Mouse (Mus musculus): ENCODE results near the gene Palm. TPM values are rescaled to one million over a fixed set of nuclear protein-coding genes. Genes with fewer than 3 reads are reported as not detected.

The Palm gene
- polyA plus RNA-seq, 1 experiment from 2014 or later = 67.1 TPM

DNA sequence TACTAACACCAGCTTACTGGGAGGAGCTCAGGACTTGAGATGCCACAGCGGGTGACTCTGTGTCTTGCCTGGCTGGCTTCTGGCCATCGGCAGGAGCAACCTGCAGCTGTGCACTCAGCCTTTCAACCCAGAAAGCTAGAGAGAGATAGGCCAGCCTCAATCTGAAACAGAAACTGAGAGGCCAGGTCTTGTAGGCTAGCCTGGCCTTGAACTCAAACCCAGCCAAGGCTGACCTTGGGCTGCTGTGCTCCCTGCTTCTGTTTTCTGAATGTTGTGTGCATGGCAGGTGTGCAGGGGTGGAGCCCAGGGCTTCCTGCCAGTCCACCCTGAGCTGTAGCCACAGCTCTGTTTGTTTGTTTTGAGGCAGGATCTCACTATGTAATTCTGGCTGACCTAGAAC lies 20.2 kb upstream of the Palm start:
- H3K27ac ChIP-seq (replicated peaks) = no peak overlapping the region
- no peak overlapping the region for H3K9ac ChIP-seq
- H3K27me3 ChIP-seq (replicated peaks) = peaks cover 22% of the 10 kb centered on the region
- no peak overlapping the region for H3K4me2 ChIP-seq
- no peaks in the 10 kb centered on the region for H3K36me3 ChIP-seq
- 0 out of 2 replicates have a peak, but pooled peaks cover 6% of the 10 kb centered on the region for H3K9me3 ChIP-seq
- peaks cover 15% of the 10 kb centered on the region for H3K4me1 ChIP-seq
- WGBS = 71% methylated on average over 2 of the region's 2 CpGs
- no peak for ATAC-seq (ENCODE audit: extremely low read depth, insufficient number of reproducible peaks, low FRiP score, low TSS enrichment)
- no peak overlapping the region for H3K4me3 ChIP-seq

DNA sequence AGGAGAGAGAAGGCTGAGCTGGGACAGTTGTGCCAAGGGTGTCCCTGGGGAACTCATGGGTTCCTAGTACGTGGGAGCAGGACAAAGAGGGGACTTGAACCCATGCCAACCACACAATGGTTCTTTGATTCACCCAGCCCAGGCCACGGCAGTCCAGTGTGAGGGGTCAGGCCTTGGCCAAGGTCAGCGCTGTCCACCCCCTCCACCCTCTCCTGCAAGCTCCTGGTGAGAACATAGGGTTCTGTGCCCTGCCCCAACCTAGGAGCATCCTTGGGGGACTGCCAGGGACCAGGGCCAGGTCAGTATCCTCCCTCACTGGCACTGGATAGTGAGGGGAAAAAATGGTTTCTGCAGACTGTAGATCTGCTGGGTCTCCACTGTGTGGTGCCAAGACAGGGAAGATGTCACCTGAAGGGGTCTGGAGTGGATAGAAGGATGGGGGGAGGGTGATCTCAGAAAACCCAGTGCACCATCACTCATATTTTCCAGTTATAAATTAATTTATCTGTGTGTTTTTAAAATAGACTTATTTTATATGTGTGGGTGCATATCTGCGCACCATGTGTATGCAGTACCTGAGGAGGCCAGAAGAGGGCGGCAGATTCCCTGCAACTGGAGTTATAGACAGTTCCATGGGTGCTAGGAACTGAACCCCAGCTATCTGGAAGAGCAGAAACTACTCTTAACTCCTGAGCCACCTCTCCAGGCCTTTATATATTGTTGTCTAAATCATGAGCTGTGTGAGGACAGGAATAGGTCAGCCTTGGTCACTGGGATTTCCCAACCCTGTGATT lies 18.7 kb upstream of the Palm start:
- H3K4me2 ChIP-seq = no peak overlapping the region
- H3K27ac ChIP-seq (replicated peaks) = no peak overlapping the region
- H3K9me3 ChIP-seq = 0 out of 2 replicates have a peak, but pooled peaks cover 6% of the 10 kb centered on the region
- no peak overlapping the region for H3K9ac ChIP-seq
- no peaks in the 10 kb centered on the region for H3K36me3 ChIP-seq
- peaks cover 34% of the 10 kb centered on the region for H3K27me3 ChIP-seq (replicated peaks)
- 58% methylated on average over 5 of the region's 5 CpGs for WGBS
- H3K4me1 ChIP-seq = peaks cover 23% of the 10 kb centered on the region
- ATAC-seq (ENCODE audit: extremely low read depth, insufficient number of reproducible peaks, low FRiP score, low TSS enrichment) = no peak
- H3K4me3 ChIP-seq = no peak overlapping the region

DNA sequence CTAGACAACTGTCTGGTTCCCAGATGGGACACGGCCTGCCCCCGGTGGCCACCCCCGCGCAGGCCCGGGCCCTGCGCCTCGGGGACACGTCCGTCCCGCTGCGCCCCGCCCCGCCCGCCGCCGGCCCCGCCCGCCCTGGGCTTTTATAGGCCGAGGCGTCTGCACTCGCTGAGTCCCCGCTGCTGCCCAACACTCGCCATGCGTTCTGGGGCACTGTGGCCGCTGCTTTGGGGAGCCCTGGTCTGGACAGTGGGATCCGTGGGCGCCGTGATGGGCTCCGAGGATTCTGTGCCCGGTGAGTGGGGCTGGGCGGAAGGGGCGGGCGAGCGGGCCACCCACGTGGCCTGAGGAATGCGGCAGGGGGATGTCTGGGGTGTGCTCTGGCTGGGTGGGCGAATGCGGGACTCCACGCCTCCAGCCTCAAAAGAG lies 16.3 kb upstream of the Palm start, which contains the start of gene Fstl3:
Fstl3 (plus strand) TSS at position 170 of the 429 bp plus-strand sequence.
- peaks cover 37% of the 10 kb centered on the region for H3K4me1 ChIP-seq
- peak within 1 kb of the TSS; percentile 56 for H3K4me3 ChIP-seq
- no peak for ATAC-seq (ENCODE audit: extremely low read depth, insufficient number of reproducible peaks, low FRiP score, low TSS enrichment)
- H3K36me3 ChIP-seq = no peaks in the 10 kb centered on the region
- peak within 1 kb of the TSS; percentile 80 for H3K27ac ChIP-seq (replicated peaks)
- H3K9me3 ChIP-seq = 0 out of 2 replicates have a peak, but pooled peaks cover 6% of the 10 kb centered on the region
- H3K4me2 ChIP-seq = peak within 1 kb of the TSS; percentile 75
- peak within 1 kb of the TSS; percentile 83 for H3K9ac ChIP-seq
- 2% methylated on average over 39 of the region's 39 CpGs for WGBS
- H3K27me3 ChIP-seq (replicated peaks) = peaks cover 38% of the 10 kb centered on the region

DNA sequence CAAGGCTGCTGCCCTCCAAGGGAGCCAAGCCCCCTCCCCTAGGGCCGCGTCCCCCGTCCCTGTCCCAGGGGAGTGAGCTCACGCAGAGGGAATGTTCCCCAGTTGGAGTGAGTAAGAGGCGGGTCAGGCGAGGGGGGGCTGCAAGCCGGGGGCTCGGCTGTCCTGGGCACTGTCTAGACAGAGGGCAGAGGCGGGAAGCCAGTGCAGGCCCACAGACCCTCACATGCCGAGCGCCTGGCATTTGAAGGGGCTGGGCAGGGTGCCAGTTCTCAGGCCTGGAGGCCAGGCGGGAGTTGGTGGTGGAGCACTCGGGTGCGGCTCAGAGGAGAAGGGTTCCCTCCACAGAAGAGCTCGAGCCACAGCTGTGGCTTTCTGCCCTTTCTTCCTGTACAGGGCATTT lies 15.4 kb upstream of the Palm start:
- H3K4me2 ChIP-seq = peak overlapping the region; percentile 75
- H3K9ac ChIP-seq = peak overlapping the region; percentile 83
- H3K9me3 ChIP-seq = 0 out of 2 replicates have a peak, but pooled peaks cover 6% of the 10 kb centered on the region
- peak; percentile 11; the same call in 1 of the 2 replicates for ATAC-seq (ENCODE audit: extremely low read depth, insufficient number of reproducible peaks, low FRiP score, low TSS enrichment)
- H3K4me1 ChIP-seq = peaks cover 37% of the 10 kb centered on the region
- H3K27ac ChIP-seq (replicated peaks) = peak overlapping the region; percentile 80
- H3K4me3 ChIP-seq = peak overlapping the region; percentile 56
- H3K36me3 ChIP-seq = no peaks in the 10 kb centered on the region
- WGBS = 6% methylated on average over 15 of the region's 15 CpGs
- peaks cover 47% of the 10 kb centered on the region for H3K27me3 ChIP-seq (replicated peaks)

DNA sequence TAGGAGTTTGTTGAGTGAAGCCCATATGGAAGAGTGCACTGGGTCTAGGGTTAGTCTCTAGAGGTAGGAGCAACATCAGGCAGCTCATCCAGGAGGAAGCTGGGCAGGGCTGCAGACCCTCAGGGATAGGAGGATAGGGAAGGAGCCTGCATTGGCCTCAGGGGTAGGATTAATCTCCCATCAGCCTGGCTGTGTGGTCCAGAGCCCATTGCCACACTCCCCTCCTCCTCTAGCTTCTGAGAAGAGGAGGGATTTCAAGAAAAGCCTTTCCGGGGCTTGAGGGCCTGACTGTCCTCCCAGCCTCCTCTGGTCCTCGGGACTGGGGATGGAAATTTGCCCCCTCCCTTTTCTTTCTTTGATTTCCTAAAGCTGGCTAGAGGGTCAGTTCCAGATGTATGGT lies 14.2 kb upstream of the Palm start:
- H3K9ac ChIP-seq = peak overlapping the region; percentile 83; the same call in 1 of the 2 replicates
- 22% methylated on average over 2 of the region's 2 CpGs for WGBS
- peaks cover 37% of the 10 kb centered on the region for H3K4me1 ChIP-seq
- H3K4me2 ChIP-seq = no peak overlapping the region
- H3K36me3 ChIP-seq = no peaks in the 10 kb centered on the region
- H3K9me3 ChIP-seq = 0 out of 2 replicates have a peak, but pooled peaks cover 6% of the 10 kb centered on the region
- H3K4me3 ChIP-seq = no peak overlapping the region
- ATAC-seq (ENCODE audit: extremely low read depth, insufficient number of reproducible peaks, low FRiP score, low TSS enrichment) = no peak
- H3K27me3 ChIP-seq (replicated peaks) = peaks cover 56% of the 10 kb centered on the region
- peak overlapping the region; percentile 80; the same call in 1 of the 2 replicates for H3K27ac ChIP-seq (replicated peaks)

DNA sequence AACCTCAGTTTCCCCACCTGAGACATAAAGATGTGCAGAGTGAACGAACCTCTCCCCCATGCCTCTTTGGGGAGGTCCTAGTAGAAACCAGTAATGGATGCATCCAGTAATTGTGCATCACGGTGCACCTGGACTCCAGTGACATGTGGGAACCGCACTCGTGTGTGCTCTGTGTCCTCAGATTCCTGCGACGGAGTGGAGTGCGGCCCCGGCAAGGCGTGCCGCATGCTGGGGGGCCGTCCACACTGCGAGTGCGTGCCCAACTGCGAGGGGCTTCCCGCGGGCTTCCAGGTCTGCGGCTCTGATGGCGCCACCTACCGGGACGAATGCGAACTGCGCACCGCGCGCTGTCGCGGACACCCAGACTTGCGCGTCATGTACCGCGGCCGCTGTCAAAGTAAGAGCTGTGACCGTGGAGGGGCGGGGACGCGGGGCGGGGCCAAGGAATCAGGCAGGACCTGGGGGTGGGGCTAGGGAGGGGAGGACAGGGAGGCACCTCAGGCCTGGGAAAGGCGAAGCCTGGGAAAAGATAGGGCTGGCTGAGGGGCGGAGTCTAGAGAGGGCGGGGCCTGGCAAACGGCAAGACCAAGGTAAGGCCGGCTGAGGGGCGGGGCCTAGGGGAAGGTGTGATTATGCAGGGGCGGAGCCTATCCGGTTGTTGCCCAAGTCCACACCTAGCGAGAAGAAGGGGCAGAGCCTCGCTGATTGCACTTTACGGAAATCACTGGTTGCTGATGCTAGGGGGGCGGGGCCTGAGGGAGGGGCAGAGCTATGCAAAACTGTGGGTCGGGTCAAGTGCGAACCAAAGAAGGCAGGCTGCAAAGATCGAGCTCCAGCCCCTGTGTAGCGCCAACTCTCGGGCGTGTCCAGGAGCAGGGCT lies 13.3 kb upstream of the Palm start:
- H3K27ac ChIP-seq (replicated peaks) = 0 out of 2 replicates have a peak overlapping the region, but pooled peaks have one; percentile 13
- H3K4me2 ChIP-seq = peak overlapping the region; percentile 80
- 2% methylated on average over 55 of the region's 55 CpGs for whole genome bisulfite sequencing
- H3K36me3 ChIP-seq = no peaks in the 10 kb centered on the region
- peaks cover 37% of the 10 kb centered on the region for H3K4me1 ChIP-seq
- 0 out of 2 replicates have a peak, but pooled peaks cover 4% of the 10 kb centered on the region for H3K9me3 ChIP-seq
- peak; percentile 81 for ATAC-seq (ENCODE audit: extremely low read depth, insufficient number of reproducible peaks, low FRiP score, low TSS enrichment)
- peak overlapping the region; percentile 53 for H3K4me3 ChIP-seq
- H3K27me3 ChIP-seq (replicated peaks) = peaks cover 65% of the 10 kb centered on the region
- peak overlapping the region; percentile 67; the same call in 1 of the 2 replicates for H3K9ac ChIP-seq

DNA sequence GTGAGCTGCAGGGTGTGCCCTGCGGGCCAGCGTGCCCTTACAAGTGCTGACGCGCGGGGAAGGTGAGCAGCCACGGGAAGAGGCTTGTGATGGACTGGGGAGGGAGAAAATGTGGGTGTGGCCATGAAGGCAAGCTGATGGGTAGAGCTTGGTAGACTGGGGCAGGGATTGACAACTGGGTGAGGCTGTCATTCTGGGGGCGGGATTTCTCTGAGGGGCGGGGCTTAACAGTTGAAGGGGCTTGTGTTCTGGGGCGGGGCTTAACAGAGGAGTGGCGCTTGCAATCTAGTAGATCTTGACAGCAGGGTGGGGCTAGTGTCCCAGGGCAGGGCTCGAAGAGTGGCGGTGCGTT lies 12.7 kb upstream of the Palm start:
- 0 out of 2 replicates have a peak overlapping the region, but pooled peaks have one; percentile 13 for H3K27ac ChIP-seq (replicated peaks)
- 2% methylated on average over 13 of the region's 13 CpGs for WGBS
- H3K27me3 ChIP-seq (replicated peaks) = peaks cover 67% of the 10 kb centered on the region
- H3K4me2 ChIP-seq = peak overlapping the region; percentile 80
- peak overlapping the region; percentile 53 for H3K4me3 ChIP-seq
- no peaks in the 10 kb centered on the region for H3K36me3 ChIP-seq
- no peaks in the 10 kb centered on the region for H3K9me3 ChIP-seq
- peak; percentile 35; the same call in 1 of the 2 replicates for ATAC-seq (ENCODE audit: extremely low read depth, insufficient number of reproducible peaks, low FRiP score, low TSS enrichment)
- H3K9ac ChIP-seq = peak overlapping the region; percentile 67; the same call in 1 of the 2 replicates
- H3K4me1 ChIP-seq = peaks cover 37% of the 10 kb centered on the region

DNA sequence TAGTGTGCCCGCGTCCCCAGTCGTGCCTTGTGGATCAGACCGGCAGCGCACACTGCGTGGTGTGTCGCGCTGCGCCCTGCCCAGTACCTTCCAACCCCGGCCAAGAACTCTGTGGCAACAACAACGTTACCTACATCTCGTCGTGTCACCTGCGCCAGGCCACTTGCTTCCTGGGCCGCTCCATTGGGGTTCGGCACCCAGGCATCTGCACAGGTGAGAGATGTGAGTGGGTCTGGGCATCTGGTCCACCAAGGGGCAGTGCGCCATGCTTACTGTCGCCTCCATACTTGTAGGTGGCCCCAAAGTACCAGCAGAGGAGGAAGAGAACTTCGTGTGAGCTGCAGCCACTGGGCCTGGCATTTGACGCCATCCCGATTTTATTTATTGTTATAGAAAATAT lies 12.2 kb upstream of the Palm start:
- H3K27me3 ChIP-seq (replicated peaks) = peaks cover 65% of the 10 kb centered on the region
- H3K4me1 ChIP-seq = peaks cover 37% of the 10 kb centered on the region
- WGBS = 39% methylated on average over 21 of the region's 21 CpGs
- peak overlapping the region; percentile 80 for H3K4me2 ChIP-seq
- no peak overlapping the region for H3K9ac ChIP-seq
- H3K27ac ChIP-seq (replicated peaks) = no peak overlapping the region
- ATAC-seq (ENCODE audit: extremely low read depth, insufficient number of reproducible peaks, low FRiP score, low TSS enrichment) = no peak
- H3K9me3 ChIP-seq = no peaks in the 10 kb centered on the region
- H3K4me3 ChIP-seq = peak overlapping the region; percentile 53
- no peaks in the 10 kb centered on the region for H3K36me3 ChIP-seq

DNA sequence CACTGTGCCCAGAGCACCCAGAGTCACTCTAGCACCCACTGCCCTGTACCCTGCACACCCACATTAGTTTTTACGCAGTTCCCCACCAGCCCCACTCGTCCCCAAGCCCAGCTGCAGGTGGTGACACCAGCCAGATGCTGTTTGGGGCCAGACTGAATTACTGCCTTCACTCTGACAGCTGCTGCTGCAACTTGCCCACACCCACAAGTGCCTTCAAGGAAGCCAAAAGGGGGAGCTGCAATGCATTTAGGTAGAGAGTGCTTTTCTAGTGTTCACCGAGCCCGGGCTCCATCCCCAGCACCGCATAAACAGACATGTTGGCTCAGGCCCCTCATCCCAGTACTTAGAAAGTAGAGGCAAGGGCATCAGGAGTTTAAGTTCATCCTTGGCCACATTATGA lies 11.4 kb upstream of the Palm start:
- Histone ChIP-seq H3K27me3 (replicated peaks) (peaks cover 60% of the 10 kb centered on the region), H3K9me3 (no peaks in the 10 kb centered on the region), H3K4me2 (no peak overlapping the region), H3K4me3 (no peak overlapping the region), H3K9ac (no peak overlapping the region), H3K36me3 (no peaks in the 10 kb centered on the region), H3K27ac (replicated peaks) (no peak overlapping the region), H3K4me1 (peaks cover 36% of the 10 kb centered on the region)
- ATAC-seq (ENCODE audit: extremely low read depth, insufficient number of reproducible peaks, low FRiP score, low TSS enrichment) = no peak
- WGBS = 67% methylated on average over 5 of the region's 5 CpGs

DNA sequence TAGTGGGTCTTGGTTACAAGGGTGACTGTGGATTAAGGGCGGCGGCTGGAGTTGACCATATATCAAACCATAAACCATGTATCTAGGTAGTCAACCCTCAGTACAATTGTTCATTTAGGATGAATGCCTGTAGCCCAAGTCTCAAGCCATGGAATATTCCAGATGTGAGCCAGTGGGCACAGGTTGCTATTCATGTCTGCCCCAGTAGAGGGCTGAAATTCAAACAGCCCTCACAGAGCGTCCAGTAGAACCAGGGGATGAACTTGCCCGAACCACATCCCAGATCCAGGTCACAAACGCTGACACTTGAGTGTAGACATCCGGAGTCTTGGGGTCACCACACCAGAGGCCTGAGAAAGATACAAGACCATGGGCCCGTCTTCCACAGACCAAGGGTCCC lies 10.3 kb upstream of the Palm start:
- H3K27me3 ChIP-seq (replicated peaks) = peaks cover 62% of the 10 kb centered on the region
- WGBS = 58% methylated on average over 7 of the region's 7 CpGs
- H3K36me3 ChIP-seq = no peaks in the 10 kb centered on the region
- no peak overlapping the region for H3K4me3 ChIP-seq
- H3K9ac ChIP-seq = no peak overlapping the region
- H3K4me1 ChIP-seq = peaks cover 26% of the 10 kb centered on the region
- no peaks in the 10 kb centered on the region for H3K9me3 ChIP-seq
- no peak overlapping the region for H3K4me2 ChIP-seq
- no peak for ATAC-seq (ENCODE audit: extremely low read depth, insufficient number of reproducible peaks, low FRiP score, low TSS enrichment)
- no peak overlapping the region for H3K27ac ChIP-seq (replicated peaks)
